Mouse (Mus musculus): ENCODE data around the gene Lysmd2.

- TF ChIP-seq CTCF (IDR thresholded peaks at IDR 0.05; ENCODE audit: low read depth) (no peak), EP300 (optimal IDR thresholded peaks at IDR 0.05) (no peak)
Observed at GRCm38 (mm10) chr9:75666612-75667011, 41.1 kb downstream of the Lysmd2 start.

Data from stomach, postnatal 0 days (tissue).